Mouse (Mus musculus): ENCODE data around the gene Cbx4.

DNA sequence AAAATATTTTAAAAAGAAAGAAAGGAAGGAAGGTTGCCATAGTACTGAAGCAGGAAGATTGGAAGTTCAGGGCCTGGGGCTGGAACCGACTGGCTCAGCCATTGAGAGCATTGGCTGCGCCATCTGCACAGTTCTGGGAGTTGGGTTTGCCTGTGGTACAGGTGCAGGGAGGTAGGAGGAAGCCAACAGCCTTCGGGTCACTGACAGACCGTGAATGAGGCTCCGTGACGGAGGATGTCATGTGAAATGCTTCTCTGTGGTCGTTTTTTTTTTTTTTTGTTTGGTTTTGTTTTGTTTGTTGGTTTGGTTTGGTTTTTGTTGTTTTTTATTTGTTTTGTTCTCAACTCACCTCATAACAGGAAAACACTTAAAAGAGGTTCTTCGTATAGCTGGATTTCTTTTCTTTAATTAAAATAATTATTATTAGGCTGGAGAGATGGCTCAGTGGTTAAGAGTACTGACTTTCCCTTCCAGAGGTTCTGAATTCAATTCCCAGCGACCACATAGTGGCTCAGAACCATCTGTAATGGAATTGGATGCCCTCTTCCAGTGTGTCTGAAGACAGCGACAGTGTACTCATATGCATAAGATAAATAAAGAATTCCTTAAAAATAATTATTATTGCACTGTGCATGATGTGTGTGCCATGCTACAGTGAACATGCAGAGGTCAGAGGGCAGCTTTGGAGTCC, 22.7 kb upstream of the Cbx4 start:
- TF ChIP-seq CTCF (IDR thresholded peaks at IDR 0.05) (no peak), EP300 (IDR thresholded peaks at IDR 0.05) (no peak)

Measured in lung, postnatal 0 days (tissue).